Mouse (Mus musculus) myocyte (in vitro differentiated cells): Measurements from ENCODE around the gene Bglap2.

ENCODE experiments used
- CEBPB ChIP-seq: IDR thresholded peaks from 2 replicates; pipeline ENCODE4 v1.6.1; 2011; ENCODE audit warnings: mild to moderate bottlenecking, moderate library complexity; ENCODE audit not compliant: poor library complexity, insufficient read depth, severe bottlenecking
- E2F4 ChIP-seq: IDR thresholded peaks from one replicate; pipeline ENCODE4 v1.6.1; 2011; ENCODE audit warnings: mild to moderate bottlenecking, control low read depth, moderate library complexity; ENCODE audit not compliant: insufficient read depth
- MAX ChIP-seq: IDR thresholded peaks from one replicate; pipeline ENCODE4 v1.6.1; 2011; ENCODE audit warnings: low read depth, mild to moderate bottlenecking, control low read depth
- MYOD1 ChIP-seq, 3 experiments: IDR thresholded peaks; one replicate each; pipeline ENCODE4 v1.6.1; 2011; ENCODE audit warnings: control low read depth in 2 of 3, low read depth in 2 of 3, mild to moderate bottlenecking in 2 of 3, moderate library complexity in 1 of 3; ENCODE audit not compliant: insufficient read length in 2 of 3, control insufficient read depth in 1 of 3
- MYOG ChIP-seq, 3 experiments: IDR thresholded peaks; one replicate each; pipeline ENCODE4 v1.6.1; 2011; ENCODE audit warnings: control low read depth in 2 of 3, low read depth in 2 of 3, mild to moderate bottlenecking in 2 of 3; ENCODE audit not compliant: insufficient read length in 2 of 3, control insufficient read depth in 1 of 3, insufficient read depth in 1 of 3
- POLR2A ChIP-seq: IDR thresholded peaks from one replicate; pipeline ENCODE4 v1.6.1; 2011; ENCODE audit warnings: low read depth, mild to moderate bottlenecking, control low read depth, moderate library complexity; ENCODE audit not compliant: insufficient read length
- POLR2AphosphoS2 ChIP-seq: IDR thresholded peaks from one replicate; pipeline ENCODE4 v1.6.1; 2011; ENCODE audit warnings: low read depth, control low read depth; ENCODE audit not compliant: insufficient read length
- SRF ChIP-seq: IDR thresholded peaks from one replicate; pipeline ENCODE4 v1.6.1; 2011; ENCODE audit warnings: low read depth; ENCODE audit not compliant: control insufficient read depth, insufficient read length
- TCF12 ChIP-seq: IDR thresholded peaks from one replicate; pipeline ENCODE4 v1.6.1; 2011; ENCODE audit warnings: mild to moderate bottlenecking, control low read depth; ENCODE audit not compliant: poor library complexity, insufficient read depth, severe bottlenecking
- TCF3 ChIP-seq: IDR thresholded peaks from one replicate; pipeline ENCODE4 v1.6.1; 2011; ENCODE audit warnings: low read depth, control low read depth; ENCODE audit not compliant: insufficient read length
- USF1 ChIP-seq: IDR thresholded peaks from one replicate; pipeline ENCODE4 v1.6.1; 2011; ENCODE audit warnings: low read depth, mild to moderate bottlenecking, control low read depth, moderate library complexity

DNA sequence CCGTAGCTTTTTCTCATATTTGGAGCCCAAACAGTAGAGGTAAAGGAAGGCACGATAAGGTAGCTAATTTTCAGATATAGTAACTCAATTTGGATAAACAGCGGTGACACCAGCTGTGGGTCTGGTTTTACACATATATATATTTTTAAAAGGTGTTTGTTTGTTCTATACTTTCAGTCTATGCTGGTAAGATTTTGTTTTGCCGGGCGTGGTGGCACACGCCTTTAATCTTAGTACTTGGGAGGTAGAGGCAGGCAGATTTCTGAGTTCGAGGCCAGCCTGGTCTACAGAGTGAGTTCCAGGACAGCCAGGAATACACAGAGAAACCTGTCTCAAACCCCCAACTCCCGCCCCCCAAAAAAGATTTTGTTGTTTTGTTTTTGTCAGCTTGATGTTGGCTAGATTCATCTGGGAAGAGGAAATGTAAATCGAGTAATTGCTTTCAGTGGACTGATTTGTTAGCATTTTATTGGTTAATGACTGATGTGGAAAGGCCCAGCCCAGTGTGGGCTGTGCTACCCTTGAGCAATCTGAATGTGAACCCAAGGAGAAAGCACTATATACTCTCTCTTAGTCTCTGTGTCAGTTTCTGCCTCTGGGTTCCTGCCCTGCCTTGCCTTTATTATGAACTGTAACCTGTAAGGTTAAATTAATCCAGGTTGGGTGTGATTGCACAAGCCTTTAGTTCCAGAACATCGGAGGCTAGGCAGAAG lies 47.4 kb upstream of the Bglap2 start:
- TF ChIP-seq POLR2A = no peak
- TF ChIP-seq E2F4 = no peak
- no peak for TF ChIP-seq SRF
- TF ChIP-seq TCF12 = no peak
- TF ChIP-seq MYOD1 (IDR thresholded peaks at IDR 0.05; ENCODE audit: control insufficient read depth in 1 of 3, insufficient read length in 2 of 3, low read depth in 2 of 3) = no peak
- TF ChIP-seq CEBPB = no peak
- TF ChIP-seq MAX = no peak
- TF ChIP-seq POLR2AphosphoS2 = no peak
- no peak for TF ChIP-seq MYOG (IDR thresholded peaks at IDR 0.05; ENCODE audit: control insufficient read depth in 1 of 3, insufficient read depth in 1 of 3, insufficient read length in 2 of 3, low read depth in 2 of 3)
- TF ChIP-seq TCF3 = no peak
- no peak for TF ChIP-seq USF1
